Mouse (Mus musculus) G1E (cell line): ENCODE measurements around the gene Pdxk.

ENCODE experiments used
- CTCF ChIP-seq: IDR thresholded peaks from 2 replicates; pipeline ENCODE4 v1.5.1; 2012; ENCODE audit warnings: low read depth, low read length, inconsistent platforms, mixed read lengths
- POLR2AphosphoS5 ChIP-seq: IDR thresholded peaks from 2 replicates; pipeline ENCODE4 v1.6.1; 2012; ENCODE audit warnings: low read depth, low read length, inconsistent platforms; ENCODE audit not compliant: insufficient replicate concordance

GRCm38 (mm10) chr10:78411851-78412250, 52.9 kb downstream of the Pdxk start:
- TF ChIP-seq CTCF (no peak), POLR2AphosphoS5 (no peak)
